Mouse (Mus musculus): ENCODE data around the gene Ccdc148. TPM values are rescaled to one million over a fixed set of nuclear protein-coding genes. Genes with fewer than 3 reads are reported as not detected.
A peak's percentile ranks its signal among the peaks of the same experiment; 100 is the strongest.

Gene Ccdc148
- polyA plus RNA-seq, 1 experiment from 2014 or later = 1.9 TPM

GRCm38 (mm10) chr2:59175926-59176325 lies 15.4 kb upstream of the Ccdc148 start:
- no peak overlapping the region for H3K27ac ChIP-seq
- no peak overlapping the region for H3K4me3 ChIP-seq (replicated peaks; ENCODE audit: low read depth, low read length)
- DNase-seq (ENCODE audit: low spot score) = peak; percentile 33
- 49% methylated on average over 6 of the region's 6 CpGs for WGBS
- no peaks in the 10 kb centered on the region for H3K9me3 ChIP-seq (replicated peaks; ENCODE audit: low read length)
- H3K4me2 ChIP-seq (ENCODE audit: low read length) = no peak overlapping the region; the same call in 1 of the 2 replicates
- no peaks in the 10 kb centered on the region for H3K36me3 ChIP-seq (ENCODE audit: insufficient read depth, low read length)
- no peak overlapping the region for H3K9ac ChIP-seq (ENCODE audit: low read depth, low read length)
- peaks cover 30% of the 10 kb centered on the region for H3K4me1 ChIP-seq (replicated peaks; ENCODE audit: insufficient read depth, low read length)
- no peak for TF ChIP-seq CTCF (IDR thresholded peaks at IDR 0.05; ENCODE audit: low read depth)
- ATAC-seq (replicated peaks; ENCODE audit: low FRiP score, low read depth) = 0 out of 2 replicates have a peak, but pooled peaks have one; percentile 36
- H3K27me3 ChIP-seq (ENCODE audit: insufficient read depth, low read length) = no peaks in the 10 kb centered on the region

DNA sequence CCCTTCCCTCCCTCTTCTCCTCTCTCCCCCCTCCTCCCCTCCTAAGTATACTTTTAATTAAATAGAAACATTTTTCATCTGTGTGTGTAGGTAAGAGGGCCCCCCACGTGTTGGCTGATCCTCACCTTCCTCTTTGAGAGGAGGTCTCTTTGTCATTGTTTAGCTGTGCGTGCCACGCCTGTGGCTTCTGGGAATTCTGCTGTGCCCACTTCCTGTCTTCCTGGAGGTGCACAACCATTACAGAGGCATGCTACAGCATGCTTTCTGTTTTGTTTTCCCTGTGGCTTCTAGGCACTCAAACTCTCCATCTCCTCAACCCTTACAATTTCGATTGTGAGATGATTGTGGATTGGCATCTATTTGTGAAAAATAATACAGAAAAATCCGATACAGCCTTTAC lies 11.1 kb upstream of the Ccdc148 start:
- H3K4me2 ChIP-seq (ENCODE audit: low read length) = no peak overlapping the region; the same call in 1 of the 2 replicates
- no peaks in the 10 kb centered on the region for H3K9me3 ChIP-seq (replicated peaks; ENCODE audit: low read length)
- peaks cover 20% of the 10 kb centered on the region; the same call in 1 of the 2 replicates for H3K4me1 ChIP-seq (replicated peaks; ENCODE audit: insufficient read depth, low read length)
- no peak for TF ChIP-seq CTCF (IDR thresholded peaks at IDR 0.05; ENCODE audit: low read depth)
- H3K9ac ChIP-seq (ENCODE audit: low read depth, low read length) = no peak overlapping the region
- 0 out of 2 replicates have a peak overlapping the region, but pooled peaks have one; percentile 25 for H3K27ac ChIP-seq
- ATAC-seq (replicated peaks; ENCODE audit: low FRiP score, low read depth) (no peak), DNase-seq (ENCODE audit: low spot score) (no peak)
- H3K4me3 ChIP-seq (replicated peaks; ENCODE audit: low read depth, low read length) = no peak overlapping the region
- H3K27me3 ChIP-seq (ENCODE audit: insufficient read depth, low read length) = no peaks in the 10 kb centered on the region
- WGBS = 58% methylated on average over 5 of the region's 5 CpGs
- no peaks in the 10 kb centered on the region for H3K36me3 ChIP-seq (ENCODE audit: insufficient read depth, low read length)

GRCm38 (mm10) chr2:59170593-59170992 lies 10.1 kb upstream of the Ccdc148 start:
- H3K36me3 ChIP-seq (ENCODE audit: insufficient read depth, low read length) = no peaks in the 10 kb centered on the region
- DNase-seq (ENCODE audit: low spot score) = no peak
- H3K9me3 ChIP-seq (replicated peaks; ENCODE audit: low read length) = no peaks in the 10 kb centered on the region
- no peak overlapping the region for H3K9ac ChIP-seq (ENCODE audit: low read depth, low read length)
- H3K4me2 ChIP-seq (ENCODE audit: low read length) = no peak overlapping the region
- H3K4me1 ChIP-seq (replicated peaks; ENCODE audit: insufficient read depth, low read length) = peaks cover 15% of the 10 kb centered on the region; the same call in 1 of the 2 replicates
- H3K27ac ChIP-seq = no peak overlapping the region; the same call in 1 of the 2 replicates
- H3K4me3 ChIP-seq (replicated peaks; ENCODE audit: low read depth, low read length) = no peak overlapping the region
- no peak for ATAC-seq (replicated peaks; ENCODE audit: low FRiP score, low read depth)
- 94% methylated on average over 5 of the region's 5 CpGs for WGBS
- no peaks in the 10 kb centered on the region for H3K27me3 ChIP-seq (ENCODE audit: insufficient read depth, low read length)
- no peak for TF ChIP-seq CTCF (IDR thresholded peaks at IDR 0.05; ENCODE audit: low read depth)

GRCm38 (mm10) chr2:59170208-59170589 lies 9.7 kb upstream of the Ccdc148 start:
- ATAC-seq (replicated peaks; ENCODE audit: low FRiP score, low read depth) (peak; percentile 56; the same call in 1 of the 2 replicates), DNase-seq (ENCODE audit: low spot score) (peak; percentile 37)
- peaks cover 15% of the 10 kb centered on the region; the same call in 1 of the 2 replicates for H3K4me1 ChIP-seq (replicated peaks; ENCODE audit: insufficient read depth, low read length)
- H3K4me3 ChIP-seq (replicated peaks; ENCODE audit: low read depth, low read length) = no peak overlapping the region
- no peak overlapping the region for H3K9ac ChIP-seq (ENCODE audit: low read depth, low read length)
- no peaks in the 10 kb centered on the region for H3K27me3 ChIP-seq (ENCODE audit: insufficient read depth, low read length)
- H3K36me3 ChIP-seq (ENCODE audit: insufficient read depth, low read length) = no peaks in the 10 kb centered on the region
- 37% methylated on average over 3 of the region's 3 CpGs for WGBS
- H3K4me2 ChIP-seq (ENCODE audit: low read length) = no peak overlapping the region
- H3K9me3 ChIP-seq (replicated peaks; ENCODE audit: low read length) = no peaks in the 10 kb centered on the region
- no peak for TF ChIP-seq CTCF (IDR thresholded peaks at IDR 0.05; ENCODE audit: low read depth)
- H3K27ac ChIP-seq = peak overlapping the region; percentile 72; the same call in 1 of the 2 replicates

DNA sequence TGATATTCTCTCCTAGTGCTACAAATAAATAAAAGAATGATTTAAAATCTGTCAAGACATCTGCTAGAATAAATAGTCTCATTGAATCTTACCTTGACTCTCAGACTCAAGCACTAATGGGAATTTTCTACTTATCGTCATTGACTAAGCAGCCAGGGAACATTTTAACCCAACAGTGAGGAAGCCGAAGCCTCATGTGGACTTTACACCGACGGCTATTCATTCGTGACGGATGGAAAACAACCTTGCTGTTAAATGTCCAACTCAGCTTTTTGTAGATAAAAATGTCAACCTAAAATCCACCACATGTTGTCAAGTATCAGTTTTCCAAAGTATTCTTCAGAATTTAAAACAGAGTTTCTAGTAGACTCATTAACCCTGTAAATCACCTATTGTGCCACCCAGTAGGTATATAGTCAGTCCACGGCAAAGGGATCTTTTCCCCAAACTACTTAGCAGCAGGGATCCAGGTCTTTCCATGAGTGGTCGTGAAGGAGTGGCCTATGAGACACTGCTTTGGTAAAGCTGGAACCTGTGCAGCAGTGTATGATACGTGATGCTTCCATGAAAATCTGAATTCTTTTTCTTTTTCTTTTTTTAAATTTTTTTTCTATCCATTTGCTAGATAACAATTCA lies 9.2 kb upstream of the Ccdc148 start:
- 31% methylated on average over 9 of the region's 9 CpGs for WGBS
- peaks cover 15% of the 10 kb centered on the region; the same call in 1 of the 2 replicates for H3K4me1 ChIP-seq (replicated peaks; ENCODE audit: insufficient read depth, low read length)
- H3K4me3 ChIP-seq (replicated peaks; ENCODE audit: low read depth, low read length) = no peak overlapping the region
- peak overlapping the region; percentile 72 for H3K27ac ChIP-seq
- ATAC-seq (replicated peaks; ENCODE audit: low FRiP score, low read depth) = peak; percentile 78
- no peaks in the 10 kb centered on the region for H3K27me3 ChIP-seq (ENCODE audit: insufficient read depth, low read length)
- no peaks in the 10 kb centered on the region for H3K9me3 ChIP-seq (replicated peaks; ENCODE audit: low read length)
- no peak overlapping the region; the same call in 1 of the 2 replicates for H3K4me2 ChIP-seq (ENCODE audit: low read length)
- H3K9ac ChIP-seq (ENCODE audit: low read depth, low read length) = no peak overlapping the region
- H3K36me3 ChIP-seq (ENCODE audit: insufficient read depth, low read length) = no peaks in the 10 kb centered on the region
- TF ChIP-seq CTCF (IDR thresholded peaks at IDR 0.05; ENCODE audit: low read depth) = no peak
- DNase-seq (ENCODE audit: low spot score) = peak; percentile 73

- ATAC-seq (replicated peaks; ENCODE audit: low FRiP score, low read depth) (no peak), DNase-seq (ENCODE audit: low spot score) (no peak)
- H3K4me3 ChIP-seq (replicated peaks; ENCODE audit: low read depth, low read length) = no peak overlapping the region
- no peaks in the 10 kb centered on the region for H3K27me3 ChIP-seq (ENCODE audit: insufficient read depth, low read length)
- peaks cover 12% of the 10 kb centered on the region; the same call in 1 of the 2 replicates for H3K4me1 ChIP-seq (replicated peaks; ENCODE audit: insufficient read depth, low read length)
- H3K36me3 ChIP-seq (ENCODE audit: insufficient read depth, low read length) = no peaks in the 10 kb centered on the region
- no peak overlapping the region for H3K4me2 ChIP-seq (ENCODE audit: low read length)
- no peak overlapping the region for H3K9ac ChIP-seq (ENCODE audit: low read depth, low read length)
- no peak overlapping the region for H3K27ac ChIP-seq
- TF ChIP-seq CTCF (IDR thresholded peaks at IDR 0.05; ENCODE audit: low read depth) = no peak
- 48% methylated on average over 4 of the region's 4 CpGs for WGBS
- H3K9me3 ChIP-seq (replicated peaks; ENCODE audit: low read length) = no peaks in the 10 kb centered on the region
These were observed 7.3 kb upstream of the Ccdc148 start for GRCm38 (mm10) chr2:59167830-59168229.
